Mouse (Mus musculus): Measurements from ENCODE around the gene Sirpa. TPM values are rescaled to one million over a fixed set of nuclear protein-coding genes. Genes with fewer than 3 reads are reported as not detected.

Gene Sirpa
- polyA plus RNA-seq, 1 experiment, result 106 TPM

DNA sequence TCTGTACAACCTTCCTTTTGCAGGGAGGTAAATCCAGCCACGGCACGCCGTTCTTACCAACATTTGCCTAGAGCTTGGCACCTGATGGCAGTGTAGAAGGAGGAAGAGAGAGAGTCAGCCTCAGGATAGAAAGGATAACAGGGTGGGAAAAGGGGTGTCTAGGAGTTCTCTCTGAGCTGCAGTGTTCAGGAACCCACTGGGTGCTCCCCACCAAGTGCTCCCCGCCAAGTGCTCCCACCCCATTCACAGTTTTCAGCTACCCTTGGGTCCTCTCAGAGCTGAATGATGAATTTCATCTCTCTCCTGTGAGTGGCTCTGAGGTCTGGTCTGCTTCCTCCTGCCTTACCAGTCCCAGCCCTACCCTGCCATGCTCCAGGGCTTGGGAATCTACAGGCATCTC is 1.9 kb downstream of the Sirpa start:
- TF ChIP-seq POLR2A (IDR thresholded peaks at IDR 0.05; ENCODE audit: low read depth, low read length) (no peak), CTCF (conservative IDR thresholded peaks at IDR 0.05; ENCODE audit: insufficient read depth, insufficient read length, low read depth, low read length) (no peak)
- no peak overlapping the region for H3K27ac ChIP-seq (ENCODE audit: insufficient read depth, low read depth, low read length)
- no peak for DNase-seq
- WGBS, result 63% methylated on average over 4 of the region's 4 CpGs
- no peaks in the 10 kb centered on the region for H3K27me3 ChIP-seq (replicated peaks; ENCODE audit: control insufficient read depth, insufficient read depth, low read length)
- H3K36me3 ChIP-seq (ENCODE audit: control insufficient read depth, insufficient read depth, low read length), result no peaks in the 10 kb centered on the region
- peaks cover 9% of the 10 kb centered on the region; the same call in 1 of the 2 replicates for H3K4me1 ChIP-seq (ENCODE audit: control insufficient read depth, insufficient read depth, low read length)
- peak overlapping the region; percentile 84 for H3K4me3 ChIP-seq (ENCODE audit: insufficient read depth, low read depth, low read length)

- 59% methylated on average over 4 of the region's 4 CpGs for WGBS
- DNase-seq, result no peak
- Histone ChIP-seq H3K4me3 (ENCODE audit: insufficient read depth, low read depth, low read length) (peak overlapping the region; percentile 4; the same call in 1 of the 2 replicates), H3K27ac (ENCODE audit: insufficient read depth, low read depth, low read length) (peak overlapping the region; percentile 57), H3K4me1 (ENCODE audit: control insufficient read depth, insufficient read depth, low read length) (peaks cover 12% of the 10 kb centered on the region; the same call in 1 of the 2 replicates), H3K36me3 (ENCODE audit: control insufficient read depth, insufficient read depth, low read length) (no peaks in the 10 kb centered on the region), H3K27me3 (replicated peaks; ENCODE audit: control insufficient read depth, insufficient read depth, low read length) (no peaks in the 10 kb centered on the region)
- TF ChIP-seq POLR2A (IDR thresholded peaks at IDR 0.05; ENCODE audit: low read depth, low read length) (no peak), CTCF (conservative IDR thresholded peaks at IDR 0.05; ENCODE audit: insufficient read depth, insufficient read length, low read depth, low read length) (no peak)
These were observed 2.6 kb downstream of the Sirpa start for GRCm38 (mm10) chr2:129595206-129595605.

DNA sequence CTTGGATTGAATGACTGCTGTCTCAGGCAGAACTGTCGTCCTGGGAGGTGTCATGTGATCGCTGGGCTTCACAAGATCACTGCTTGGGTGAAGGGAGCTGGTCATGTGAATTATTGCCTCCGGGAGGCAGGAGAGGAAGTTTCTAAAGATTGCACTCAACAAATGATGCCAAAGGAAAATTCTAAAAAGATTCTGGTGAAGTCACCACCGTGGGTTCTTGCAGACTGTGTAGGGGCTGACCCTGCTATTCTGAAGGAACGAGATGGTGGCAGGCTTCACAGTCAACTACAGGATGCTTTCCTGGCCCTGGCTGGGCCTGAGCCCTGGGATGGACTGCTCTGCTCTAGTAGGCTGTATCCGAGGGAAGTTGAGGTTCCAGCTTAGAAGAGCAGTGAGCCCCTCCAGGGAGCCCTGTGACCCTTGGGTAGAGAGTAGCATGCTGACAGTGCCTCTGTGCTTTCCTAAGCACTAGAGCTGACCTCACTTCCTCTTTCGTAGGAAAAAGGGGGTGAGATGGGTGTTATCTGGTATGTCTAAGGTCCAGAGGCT is 3.1 kb downstream of the Sirpa start:
- Histone ChIP-seq H3K36me3 (ENCODE audit: control insufficient read depth, insufficient read depth, low read length) (no peaks in the 10 kb centered on the region), H3K4me3 (ENCODE audit: insufficient read depth, low read depth, low read length) (no peak overlapping the region), H3K27me3 (replicated peaks; ENCODE audit: control insufficient read depth, insufficient read depth, low read length) (no peaks in the 10 kb centered on the region), H3K4me1 (ENCODE audit: control insufficient read depth, insufficient read depth, low read length) (peaks cover 12% of the 10 kb centered on the region; the same call in 1 of the 2 replicates), H3K27ac (ENCODE audit: insufficient read depth, low read depth, low read length) (peak overlapping the region; percentile 57)
- DNase-seq, result peak; percentile 81
- TF ChIP-seq CTCF (conservative IDR thresholded peaks at IDR 0.05; ENCODE audit: insufficient read depth, insufficient read length, low read depth, low read length) (no peak), POLR2A (IDR thresholded peaks at IDR 0.05; ENCODE audit: low read depth, low read length) (no peak)
- 21% methylated on average over 7 of the region's 7 CpGs for WGBS

DNA sequence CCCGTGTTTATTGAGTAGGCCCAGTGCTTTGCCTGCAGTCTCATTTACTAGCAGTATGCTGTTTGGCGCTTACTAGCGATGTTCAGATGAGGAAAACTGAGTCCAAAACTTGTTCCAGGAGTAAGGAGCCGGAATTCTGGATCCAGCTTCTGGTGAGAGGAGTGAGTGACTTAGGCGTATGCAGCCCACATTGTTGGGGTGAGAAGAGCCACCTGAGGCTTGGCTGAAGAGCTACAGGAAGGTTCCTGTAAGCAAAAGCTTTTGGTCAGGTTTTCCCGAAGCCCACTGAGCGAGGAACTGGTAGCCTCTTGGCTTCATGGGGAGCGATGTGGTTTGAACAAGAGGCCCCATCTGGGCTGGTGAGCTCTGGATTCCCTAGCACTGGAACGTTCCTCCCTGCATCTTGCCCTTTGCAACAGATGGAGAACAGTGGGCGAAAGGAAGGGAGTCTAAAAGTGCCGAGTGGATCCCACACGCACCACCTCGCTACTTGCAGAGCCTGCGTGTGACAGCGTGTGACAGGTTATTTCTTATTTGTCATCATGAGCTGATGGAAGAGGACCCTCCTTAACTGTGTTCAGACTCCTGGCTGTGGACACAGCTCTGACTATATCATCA is 4.0 kb downstream of the Sirpa start:
- Histone ChIP-seq H3K36me3 (ENCODE audit: control insufficient read depth, insufficient read depth, low read length) (no peaks in the 10 kb centered on the region), H3K27ac (ENCODE audit: insufficient read depth, low read depth, low read length) (no peak overlapping the region), H3K27me3 (replicated peaks; ENCODE audit: control insufficient read depth, insufficient read depth, low read length) (no peaks in the 10 kb centered on the region), H3K4me1 (ENCODE audit: control insufficient read depth, insufficient read depth, low read length) (peaks cover 12% of the 10 kb centered on the region; the same call in 1 of the 2 replicates), H3K4me3 (ENCODE audit: insufficient read depth, low read depth, low read length) (no peak overlapping the region)
- no peak for DNase-seq
- TF ChIP-seq POLR2A (IDR thresholded peaks at IDR 0.05; ENCODE audit: low read depth, low read length), result no peak
- WGBS, result 88% methylated on average over 15 of the region's 15 CpGs

DNA sequence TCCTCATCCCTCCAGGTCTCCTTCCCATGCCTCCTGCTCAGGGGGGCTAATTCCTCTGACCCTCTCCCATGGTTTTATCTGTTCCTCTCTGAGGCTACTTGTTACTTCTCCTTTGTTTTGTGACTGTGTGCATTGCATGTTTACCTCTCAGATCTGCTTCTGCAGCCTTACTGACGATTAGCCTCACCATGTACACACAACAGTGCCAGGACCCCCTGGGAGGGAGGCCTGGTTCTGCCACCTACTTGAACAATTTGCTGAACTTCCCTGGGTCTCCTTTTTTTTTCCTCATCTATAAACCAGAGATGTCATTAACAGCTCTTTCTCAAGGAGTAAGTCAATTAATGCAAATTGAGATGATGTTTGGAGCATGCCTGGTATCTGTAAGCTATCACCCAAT is 4.9 kb downstream of the Sirpa start:
- Histone ChIP-seq H3K4me1 (ENCODE audit: control insufficient read depth, insufficient read depth, low read length) (peaks cover 8% of the 10 kb centered on the region; the same call in 1 of the 2 replicates), H3K27me3 (replicated peaks; ENCODE audit: control insufficient read depth, insufficient read depth, low read length) (no peaks in the 10 kb centered on the region), H3K4me3 (ENCODE audit: insufficient read depth, low read depth, low read length) (no peak overlapping the region), H3K36me3 (ENCODE audit: control insufficient read depth, insufficient read depth, low read length) (no peaks in the 10 kb centered on the region), H3K27ac (ENCODE audit: insufficient read depth, low read depth, low read length) (no peak overlapping the region)
- TF ChIP-seq POLR2A (IDR thresholded peaks at IDR 0.05; ENCODE audit: low read depth, low read length) (no peak), CTCF (conservative IDR thresholded peaks at IDR 0.05; ENCODE audit: insufficient read depth, insufficient read length, low read depth, low read length) (no peak)
- 61% methylated on average over 1 of the region's 1 CpGs for WGBS
- DNase-seq, result no peak

- H3K4me3 ChIP-seq (ENCODE audit: insufficient read depth, low read depth, low read length), result no peak overlapping the region
- DNase-seq, result no peak
- 63% methylated on average over 9 of the region's 9 CpGs for WGBS
These were observed 5.5 kb downstream of the Sirpa start for GRCm38 (mm10) chr2:129598094-129598493.

GRCm38 (mm10) chr2:129599231-129600084 is 6.8 kb downstream of the Sirpa start:
- no peaks in the 10 kb centered on the region for H3K27me3 ChIP-seq (replicated peaks; ENCODE audit: control insufficient read depth, insufficient read depth, low read length)
- TF ChIP-seq CTCF (conservative IDR thresholded peaks at IDR 0.05; ENCODE audit: insufficient read depth, insufficient read length, low read depth, low read length), result no peak
- no peak for TF ChIP-seq POLR2A (IDR thresholded peaks at IDR 0.05; ENCODE audit: low read depth, low read length)
- WGBS, result 53% methylated on average over 8 of the region's 8 CpGs
- H3K36me3 ChIP-seq (ENCODE audit: control insufficient read depth, insufficient read depth, low read length), result no peaks in the 10 kb centered on the region
- peaks cover 8% of the 10 kb centered on the region; the same call in 1 of the 2 replicates for H3K4me1 ChIP-seq (ENCODE audit: control insufficient read depth, insufficient read depth, low read length)
- no peak for DNase-seq
- H3K4me3 ChIP-seq (ENCODE audit: insufficient read depth, low read depth, low read length), result no peak overlapping the region
- H3K27ac ChIP-seq (ENCODE audit: insufficient read depth, low read depth, low read length), result no peak overlapping the region

More at GRCm38 (mm10) chr2:129598094-129598493, 5.5 kb downstream of the Sirpa start:
- Histone ChIP-seq H3K36me3 (ENCODE audit: control insufficient read depth, insufficient read depth, low read length) (no peaks in the 10 kb centered on the region), H3K27ac (ENCODE audit: insufficient read depth, low read depth, low read length) (no peak overlapping the region), H3K27me3 (replicated peaks; ENCODE audit: control insufficient read depth, insufficient read depth, low read length) (no peaks in the 10 kb centered on the region), H3K4me1 (ENCODE audit: control insufficient read depth, insufficient read depth, low read length) (peaks cover 8% of the 10 kb centered on the region; the same call in 1 of the 2 replicates)
- TF ChIP-seq CTCF (conservative IDR thresholded peaks at IDR 0.05; ENCODE audit: insufficient read depth, insufficient read length, low read depth, low read length), result no peak
- no peak for TF ChIP-seq POLR2A (IDR thresholded peaks at IDR 0.05; ENCODE audit: low read depth, low read length)
